Mouse (Mus musculus) activated CD4-positive, CD25-positive, alpha-beta regulatory T cell, adult 4 months (primary cell): ENCODE data around the gene Gm136. TPM values are rescaled to one million over a fixed set of nuclear protein-coding genes. Genes with fewer than 3 reads are reported as not detected.

ENCODE experiments used
- ATAC-seq: one replicate; pipeline ENCODE4 v1.8.0; 2017
- polyA plus RNA-seq, 2 experiments: library from polyadenylated mRNA; unstranded; fragments of 100-300 nt; shearing (Covaris generic); gene quantifications; one replicate each; pipeline ENCODE4 v1.2.1; 2017

Gene Gm136
- polyA plus RNA-seq, 2 experiments from 2014 or later, result not detected

DNA sequence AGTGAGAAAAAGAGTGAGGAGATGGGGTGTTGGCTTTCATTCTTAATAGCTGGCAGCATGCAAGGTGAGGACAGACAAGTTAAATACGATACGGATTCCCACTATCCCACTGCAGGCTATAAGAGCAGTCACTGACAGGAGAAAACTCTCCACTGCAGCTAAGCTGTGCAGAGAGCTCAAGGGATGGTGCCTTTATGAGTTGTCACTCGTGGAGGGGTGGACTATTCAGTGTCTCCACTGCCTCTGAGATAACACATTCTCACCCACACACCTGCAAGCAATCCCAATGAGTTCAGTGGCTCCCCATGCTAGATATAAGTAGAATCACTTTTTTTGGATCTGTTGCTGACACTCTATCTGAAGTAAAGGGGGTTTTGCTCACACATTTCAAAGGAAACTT is 47.9 kb downstream of the Gm136 start:
- ATAC-seq, result no peak

- no peak for ATAC-seq
Observed at GRCm38 (mm10) chr4:34707248-34707647, 48.8 kb downstream of the Gm136 start.

DNA sequence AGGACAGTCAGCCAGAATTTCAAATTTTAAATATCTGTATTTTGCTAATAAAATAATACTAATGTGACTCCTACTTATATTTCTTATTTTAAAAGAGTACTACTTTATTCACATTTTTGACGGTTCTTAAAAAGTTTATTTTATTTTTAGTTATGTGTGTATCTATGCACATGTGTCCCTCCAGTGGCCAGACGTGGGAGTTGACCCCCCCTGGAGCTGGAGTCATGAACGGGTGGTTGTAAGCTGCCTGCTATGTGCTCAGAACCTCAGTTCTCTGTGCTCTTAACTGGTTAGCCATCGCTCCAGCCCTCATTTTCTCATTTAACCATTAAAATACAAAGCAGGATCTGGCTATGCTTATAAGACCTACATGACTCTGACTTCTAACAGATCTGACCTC is 53.0 kb downstream of the Gm136 start:
- no peak for ATAC-seq

GRCm38 (mm10) chr4:34702231-34702630 is 53.8 kb downstream of the Gm136 start:
- no peak for ATAC-seq

DNA sequence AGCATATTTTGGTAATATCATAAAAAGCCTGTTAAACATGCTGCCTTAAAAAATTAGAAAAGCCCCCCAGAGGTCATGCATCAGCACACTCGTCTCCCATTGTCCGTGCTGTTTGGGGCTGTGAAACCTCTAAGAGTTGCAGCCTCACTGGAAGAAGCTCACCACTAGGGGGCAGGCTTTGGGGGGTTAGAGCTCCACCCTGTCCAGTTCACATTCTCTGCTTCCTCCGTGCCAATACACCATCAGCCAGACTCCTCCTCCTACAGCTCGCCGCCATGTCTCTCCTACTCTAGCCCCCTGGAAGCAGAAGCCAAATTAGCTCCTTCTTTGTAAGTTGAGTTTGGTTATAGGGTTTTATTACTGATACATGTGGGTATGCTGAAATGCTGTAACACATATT is 54.5 kb downstream of the Gm136 start:
- no peak for ATAC-seq

Other genes starting within 250 kb of the Gm136 start
- gene Akirin2, start 205.3 kb downstream of the Gm136 start, polyA plus RNA-seq, result 10 to 100 TPM in 1 of 2 experiments, 1 to 10 TPM in 1; 8.5 to 10.4 TPM
- gene Orc3, start 141.3 kb downstream of the Gm136 start, polyA plus RNA-seq, result 100 to 1,000 TPM in 1 of 2 experiments, 10 to 100 TPM in 1; 95.7 to 107 TPM
- gene Rars2, start 141.3 kb downstream of the Gm136 start, polyA plus RNA-seq, result 10 to 100 TPM; 41.4 to 45.1 TPM
- gene Slc35a1, start 68.8 kb downstream of the Gm136 start, polyA plus RNA-seq, result 10 to 100 TPM; 28.8 to 34.3 TPM
- not detected for gene Cfap206, start 26.1 kb downstream of the Gm136 start, polyA plus RNA-seq
- gene Smim8, start 22.2 kb upstream of the Gm136 start, polyA plus RNA-seq, result 10 to 100 TPM; 57.0 to 82.1 TPM
- 10 to 100 TPM; 21.7 TPM for gene Zfp292, start 126.7 kb upstream of the Gm136 start, polyA plus RNA-seq
- gene Cga, start 137.5 kb upstream of the Gm136 start, polyA plus RNA-seq, result not detected